Mouse (Mus musculus): Measurements from ENCODE around the gene Orai1. TPM values are rescaled to one million over a fixed set of nuclear protein-coding genes. Genes with fewer than 3 reads are reported as not detected.

The Orai1 gene
- polyA plus RNA-seq, 1 experiment from 2014 or later = 12.3 TPM

GRCm38 (mm10) chr5:123063141-123063540, 48.3 kb downstream of the Orai1 start:
- no peak overlapping the region for H3K9ac ChIP-seq
- no peak overlapping the region for H3K4me2 ChIP-seq
- no peak overlapping the region for H3K27ac ChIP-seq
- H3K4me1 ChIP-seq (replicated peaks) = peaks cover 7% of the 10 kb centered on the region; the same call in 1 of the 2 replicates
- H3K9me3 ChIP-seq = no peaks in the 10 kb centered on the region
- H3K36me3 ChIP-seq = no peaks in the 10 kb centered on the region
- ATAC-seq (ENCODE audit: low FRiP score) = no peak
- no peak overlapping the region for H3K4me3 ChIP-seq
- no peaks in the 10 kb centered on the region for H3K27me3 ChIP-seq
- WGBS = 97% methylated on average over 3 of the region's 3 CpGs

GRCm38 (mm10) chr5:123064207-123064606, 49.3 kb downstream of the Orai1 start:
- no peak overlapping the region for H3K27ac ChIP-seq
- H3K4me3 ChIP-seq = no peak overlapping the region
- no peaks in the 10 kb centered on the region for H3K4me1 ChIP-seq (replicated peaks)
- H3K27me3 ChIP-seq = no peaks in the 10 kb centered on the region
- H3K9me3 ChIP-seq = no peaks in the 10 kb centered on the region
- 34% methylated on average over 6 of the region's 6 CpGs for WGBS
- no peak overlapping the region for H3K4me2 ChIP-seq
- no peaks in the 10 kb centered on the region for H3K36me3 ChIP-seq
- H3K9ac ChIP-seq = no peak overlapping the region
- ATAC-seq (ENCODE audit: low FRiP score) = no peak

- WGBS = 33% methylated on average over 6 of the region's 6 CpGs
- Histone ChIP-seq H3K4me1 (replicated peaks) (no peaks in the 10 kb centered on the region), H3K27ac (no peak overlapping the region), H3K27me3 (no peaks in the 10 kb centered on the region), H3K4me2 (no peak overlapping the region), H3K9me3 (0 out of 2 replicates have a peak, but pooled peaks cover 2% of the 10 kb centered on the region), H3K4me3 (no peak overlapping the region), H3K9ac (no peak overlapping the region), H3K36me3 (no peaks in the 10 kb centered on the region)
- ATAC-seq (ENCODE audit: low FRiP score) = no peak; the same call in 1 of the 2 replicates
These were observed 52.6 kb downstream of the Orai1 start for GRCm38 (mm10) chr5:123067395-123067995.

GRCm38 (mm10) chr5:123068115-123068514, 53.2 kb downstream of the Orai1 start, which contains the start of gene Tmem120b:
TSS of gene Tmem120b (plus strand) at chr5:123068415.
- Histone ChIP-seq H3K4me3 (no peak within 1 kb of the TSS), H3K4me2 (no peak within 1 kb of the TSS), H3K36me3 (no peaks in the 10 kb centered on the region), H3K9ac (no peak within 1 kb of the TSS), H3K27ac (no peak within 1 kb of the TSS), H3K27me3 (no peaks in the 10 kb centered on the region), H3K4me1 (replicated peaks) (no peaks in the 10 kb centered on the region), H3K9me3 (0 out of 2 replicates have a peak, but pooled peaks cover 2% of the 10 kb centered on the region)
- 89% methylated on average over 12 of the region's 12 CpGs for WGBS
- no peak for ATAC-seq (ENCODE audit: low FRiP score)

GRCm38 (mm10) chr5:123068714-123069113, 53.8 kb downstream of the Orai1 start:
- Histone ChIP-seq H3K9ac (no peak overlapping the region), H3K9me3 (0 out of 2 replicates have a peak, but pooled peaks cover 2% of the 10 kb centered on the region), H3K27ac (no peak overlapping the region), H3K36me3 (no peaks in the 10 kb centered on the region), H3K4me3 (no peak overlapping the region), H3K4me1 (replicated peaks) (no peaks in the 10 kb centered on the region), H3K27me3 (no peaks in the 10 kb centered on the region), H3K4me2 (no peak overlapping the region)
- no peak for ATAC-seq (ENCODE audit: low FRiP score)
- WGBS = 91% methylated on average over 2 of the region's 2 CpGs

GRCm38 (mm10) chr5:123075576-123076418, 60.9 kb downstream of the Orai1 start:
- Histone ChIP-seq H3K9me3 (0 out of 2 replicates have a peak, but pooled peaks cover 1% of the 10 kb centered on the region), H3K27ac (peak overlapping the region; percentile 83), H3K27me3 (0 out of 2 replicates have a peak, but pooled peaks cover 3% of the 10 kb centered on the region), H3K36me3 (no peaks in the 10 kb centered on the region), H3K4me2 (peak overlapping the region; percentile 91), H3K9ac (peak overlapping the region; percentile 85), H3K4me1 (replicated peaks) (peaks cover 33% of the 10 kb centered on the region), H3K4me3 (peak overlapping the region; percentile 77)
- WGBS = 9% methylated on average over 44 of the region's 45 CpGs
- peak; percentile 94 for ATAC-seq (ENCODE audit: low FRiP score)

- Histone ChIP-seq H3K4me3 (peak overlapping the region; percentile 77), H3K4me2 (peak overlapping the region; percentile 91), H3K9ac (peak overlapping the region; percentile 85), H3K4me1 (replicated peaks) (peaks cover 33% of the 10 kb centered on the region), H3K9me3 (no peaks in the 10 kb centered on the region), H3K36me3 (no peaks in the 10 kb centered on the region), H3K27ac (peak overlapping the region; percentile 83), H3K27me3 (0 out of 2 replicates have a peak, but pooled peaks cover 3% of the 10 kb centered on the region)
- ATAC-seq (ENCODE audit: low FRiP score) = peak; percentile 91
- 5% methylated on average over 35 of the region's 35 CpGs for WGBS
These were observed 61.8 kb downstream of the Orai1 start for GRCm38 (mm10) chr5:123076419-123077281.

- 90% methylated on average over 1 of the region's 1 CpGs for WGBS
- peaks cover 37% of the 10 kb centered on the region for H3K4me1 ChIP-seq (replicated peaks)
- no peak overlapping the region for H3K4me2 ChIP-seq
- no peak overlapping the region for H3K27ac ChIP-seq
- ATAC-seq (ENCODE audit: low FRiP score) = no peak
- no peaks in the 10 kb centered on the region for H3K36me3 ChIP-seq
- H3K27me3 ChIP-seq = 0 out of 2 replicates have a peak, but pooled peaks cover 3% of the 10 kb centered on the region
- no peak overlapping the region for H3K4me3 ChIP-seq
- H3K9me3 ChIP-seq = no peaks in the 10 kb centered on the region
- no peak overlapping the region for H3K9ac ChIP-seq
These were observed 64.7 kb downstream of the Orai1 start for GRCm38 (mm10) chr5:123079568-123079967.

- Histone ChIP-seq H3K4me2 (no peak overlapping the region), H3K4me1 (replicated peaks) (peaks cover 37% of the 10 kb centered on the region), H3K27me3 (0 out of 2 replicates have a peak, but pooled peaks cover 3% of the 10 kb centered on the region), H3K9ac (no peak overlapping the region), H3K9me3 (no peaks in the 10 kb centered on the region), H3K4me3 (no peak overlapping the region), H3K36me3 (no peaks in the 10 kb centered on the region), H3K27ac (no peak overlapping the region)
- ATAC-seq (ENCODE audit: low FRiP score) = no peak
- WGBS = 90% methylated on average over 8 of the region's 8 CpGs
These were observed 65.2 kb downstream of the Orai1 start for GRCm38 (mm10) chr5:123080041-123080440.

Measured in hindbrain, embryonic 13.5 days (tissue).